Mouse (Mus musculus) forebrain, embryonic 16.5 days (tissue): ENCODE measurements at regions not wholly inside any gene's neighbourhood (a gene's known extent, or its start where the extent isn't known, plus 50 kb on each side); places are given as distances from the start of the nearest gene placed in this dataset.
"Not testable (repeated sequence)": the region's sequence is repeated elsewhere in the genome, so short reads cannot be mapped to it uniquely, and the experiment has no call there.

Source experiments
- ATAC-seq: fragments of 200-750 bp; cut with Nextera tagmentation; 2 replicates; pipeline ENCODE4 v1.8.0; 2017; ENCODE audit warnings: mild to moderate bottlenecking, moderate library complexity
- H3K27ac ChIP-seq: fragments of 300-500 bp; sonication (generic); 2 replicates; pipeline ENCODE4 v1.5.1; 2014; ENCODE audit warnings: low read length, control low read depth
- H3K27me3 ChIP-seq: fragments of 300-500 bp; sonication (generic); replicated peaks from 2 replicates; pipeline ENCODE4 v1.6.1; 2014; ENCODE audit warnings: low read length; ENCODE audit not compliant: control insufficient read depth, insufficient read depth
- H3K36me3 ChIP-seq: fragments of 300-500 bp; sonication (generic); 2 replicates; pipeline ENCODE4 v1.6.1; 2014; ENCODE audit not compliant: control insufficient read depth, insufficient read depth
- H3K4me1 ChIP-seq: fragments of 300-500 bp; sonication (generic); replicated peaks from 2 replicates; pipeline ENCODE4 v1.6.1; 2014; ENCODE audit warnings: low read length; ENCODE audit not compliant: control insufficient read depth, insufficient read depth
- H3K4me2 ChIP-seq: fragments of 300-500 bp; sonication (generic); 2 replicates; pipeline ENCODE4 v1.6.1; 2014; ENCODE audit warnings: mild to moderate bottlenecking, low read length, control low read depth
- H3K4me3 ChIP-seq: fragments of 300-500 bp; sonication (generic); replicated peaks from 2 replicates; pipeline ENCODE4 v1.5.1; 2014; ENCODE audit warnings: mild to moderate bottlenecking, low read length, control low read depth
- H3K9ac ChIP-seq: fragments of 300-500 bp; sonication (generic); replicated peaks from 2 replicates; pipeline ENCODE4 v1.6.1; 2014; ENCODE audit warnings: low read depth, low read length, control low read depth
- H3K9me3 ChIP-seq: fragments of 300-500 bp; sonication (generic); 2 replicates; pipeline ENCODE4 v1.6.1; 2016; ENCODE audit warnings: low read length; ENCODE audit not compliant: control insufficient read depth
- WGBS: fragments of 180-500 bp; shearing (Covaris S2); extraction: QIAGEN DNeasy Blood & Tissue Kit; methylation state at CpG from one replicate; pipeline ENCODE4 v1.1.7; 2014; 5-methylcytosine and 5-hydroxymethylcytosine counted together

DNA sequence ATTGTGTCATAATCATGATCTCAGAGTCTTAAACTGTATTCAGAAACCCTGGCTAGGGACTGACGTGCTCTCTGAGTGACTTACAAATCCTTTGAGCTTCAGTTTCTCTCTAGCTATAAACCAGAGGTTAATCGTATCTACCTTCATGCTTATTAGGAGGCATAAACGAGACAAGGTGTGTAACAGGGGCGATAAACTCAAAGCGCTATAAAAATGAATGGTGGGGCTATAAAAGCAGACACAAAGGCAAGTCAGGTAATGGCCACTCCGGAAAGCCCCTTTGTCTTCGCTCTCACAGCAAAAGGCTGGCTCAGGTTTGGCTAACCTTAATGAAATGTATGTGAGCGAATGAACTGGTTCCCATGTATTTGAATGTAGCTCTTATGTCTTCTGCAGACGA lies 94.6 kb downstream of the Gm9817 start:
- H3K9ac ChIP-seq: no peak overlapping the region
- no peak overlapping the region for H3K4me2 ChIP-seq
- no peak overlapping the region for H3K4me3 ChIP-seq
- H3K4me1 ChIP-seq: no peaks in the 10 kb centered on the region
- 81% methylated on average over 9 of the region's 9 CpGs for WGBS
- ATAC-seq: no peak
- no peak overlapping the region for H3K27ac ChIP-seq
- H3K27me3 ChIP-seq: no peaks in the 10 kb centered on the region
- H3K36me3 ChIP-seq: no peaks in the 10 kb centered on the region
- H3K9me3 ChIP-seq: peaks cover 8% of the 10 kb centered on the region; the same call in 1 of the 2 replicates

DNA sequence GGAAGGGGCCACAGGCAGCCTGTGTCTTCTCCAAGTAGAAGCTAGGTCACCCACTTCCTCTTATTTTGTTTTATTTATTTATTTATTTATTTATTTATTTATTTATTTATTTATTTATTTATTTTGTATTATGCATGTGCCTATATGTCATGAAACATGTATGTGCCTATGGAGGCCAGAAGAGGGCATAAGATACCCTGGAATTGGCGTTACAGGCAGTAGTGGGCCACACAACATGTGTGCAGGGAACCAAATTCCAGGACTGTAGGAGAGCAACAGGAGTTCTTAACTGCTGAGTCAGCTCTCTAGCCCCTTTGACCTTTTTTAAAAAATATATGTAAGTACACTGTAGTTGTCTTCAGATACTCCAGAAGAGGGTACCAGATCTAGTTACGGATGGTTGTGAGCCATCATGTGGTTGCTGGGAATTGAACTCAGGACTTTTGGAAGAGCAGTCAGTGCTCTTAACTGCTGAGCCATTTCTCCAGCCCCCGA lies 97.3 kb downstream of the Gm9817 start:
- H3K36me3 ChIP-seq, H3K4me1 ChIP-seq, H3K27ac ChIP-seq, H3K9ac ChIP-seq, ATAC-seq, H3K27me3 ChIP-seq, H3K4me3 ChIP-seq, H3K9me3 ChIP-seq, H3K4me2 ChIP-seq: not testable (repeated sequence)
- WGBS: 84% methylated on average over 3 of the region's 3 CpGs

GRCm38 (mm10) chr13:45181529-45182230 lies 103.2 kb downstream of the Gm9817 start:
- no peak for ATAC-seq
- no peaks in the 10 kb centered on the region for H3K36me3 ChIP-seq
- WGBS: 91% methylated on average over 1 of the region's 1 CpGs
- no peaks in the 10 kb centered on the region for H3K9me3 ChIP-seq
- H3K4me1 ChIP-seq: no peaks in the 10 kb centered on the region
- no peak overlapping the region for H3K27ac ChIP-seq
- no peaks in the 10 kb centered on the region for H3K27me3 ChIP-seq
- no peak overlapping the region for H3K4me3 ChIP-seq
- H3K9ac ChIP-seq: no peak overlapping the region
- no peak overlapping the region for H3K4me2 ChIP-seq

GRCm38 (mm10) chr13:45189389-45189788 lies 110.9 kb downstream of the Gm9817 start:
- Histone ChIP-seq H3K9me3 (no peaks in the 10 kb centered on the region), H3K4me1 (peaks cover 10% of the 10 kb centered on the region), H3K36me3 (no peaks in the 10 kb centered on the region), H3K4me2 (no peak overlapping the region), H3K4me3 (no peak overlapping the region), H3K9ac (no peak overlapping the region), H3K27me3 (no peaks in the 10 kb centered on the region), H3K27ac (no peak overlapping the region)
- ATAC-seq: no peak
- WGBS: 13% methylated on average over 6 of the region's 6 CpGs

DNA sequence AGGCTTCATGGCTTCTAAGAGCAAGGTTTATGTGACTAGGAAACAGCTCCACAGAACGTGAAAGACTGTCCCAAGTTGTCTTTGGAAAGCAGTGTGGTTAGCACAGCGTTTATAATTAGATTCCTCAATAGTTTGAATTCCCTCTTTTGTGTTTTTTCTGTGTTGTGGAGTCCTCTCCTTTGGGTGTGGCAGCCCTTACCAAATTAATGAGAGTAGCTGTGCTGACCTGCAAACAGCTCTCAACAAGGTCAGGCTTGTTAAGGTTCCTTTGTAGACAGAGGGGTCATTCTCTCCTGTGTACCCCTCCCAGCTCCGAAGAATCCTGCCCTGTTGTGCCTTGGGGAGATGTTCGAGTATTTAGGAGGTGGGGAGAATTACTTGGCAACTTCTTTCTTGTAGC lies 111.7 kb downstream of the Gm9817 start:
- WGBS: 30% methylated on average over 4 of the region's 4 CpGs
- H3K27me3 ChIP-seq: no peaks in the 10 kb centered on the region
- peaks cover 10% of the 10 kb centered on the region for H3K4me1 ChIP-seq
- H3K36me3 ChIP-seq: no peaks in the 10 kb centered on the region
- H3K4me2 ChIP-seq: no peak overlapping the region
- H3K4me3 ChIP-seq: no peak overlapping the region
- H3K9me3 ChIP-seq: no peaks in the 10 kb centered on the region
- H3K9ac ChIP-seq: no peak overlapping the region
- no peak overlapping the region for H3K27ac ChIP-seq
- no peak for ATAC-seq

GRCm38 (mm10) chr13:45192079-45192478 lies 113.6 kb downstream of the Gm9817 start:
- no peak overlapping the region for H3K27ac ChIP-seq
- ATAC-seq: no peak; the same call in 1 of the 2 replicates
- H3K27me3 ChIP-seq: no peaks in the 10 kb centered on the region
- H3K36me3 ChIP-seq: no peaks in the 10 kb centered on the region
- peak overlapping the region; percentile 29 for H3K4me2 ChIP-seq
- no peak overlapping the region for H3K9ac ChIP-seq
- 0 out of 2 replicates have a peak overlapping the region, but pooled peaks have one; percentile 4 for H3K4me3 ChIP-seq
- H3K4me1 ChIP-seq: peaks cover 10% of the 10 kb centered on the region
- WGBS: 20% methylated on average over 8 of the region's 8 CpGs
- H3K9me3 ChIP-seq: no peaks in the 10 kb centered on the region

- no peak overlapping the region for H3K4me2 ChIP-seq
- no peaks in the 10 kb centered on the region for H3K36me3 ChIP-seq
- ATAC-seq: no peak
- no peak overlapping the region for H3K4me3 ChIP-seq
- no peaks in the 10 kb centered on the region for H3K9me3 ChIP-seq
- H3K4me1 ChIP-seq: peaks cover 4% of the 10 kb centered on the region; the same call in 1 of the 2 replicates
- 87% methylated on average over 2 of the region's 2 CpGs for WGBS
- H3K27ac ChIP-seq: no peak overlapping the region
- no peak overlapping the region for H3K9ac ChIP-seq
- no peaks in the 10 kb centered on the region for H3K27me3 ChIP-seq
Measured at GRCm38 (mm10) chr13:45195562-45195961, 117.1 kb downstream of the Gm9817 start.

DNA sequence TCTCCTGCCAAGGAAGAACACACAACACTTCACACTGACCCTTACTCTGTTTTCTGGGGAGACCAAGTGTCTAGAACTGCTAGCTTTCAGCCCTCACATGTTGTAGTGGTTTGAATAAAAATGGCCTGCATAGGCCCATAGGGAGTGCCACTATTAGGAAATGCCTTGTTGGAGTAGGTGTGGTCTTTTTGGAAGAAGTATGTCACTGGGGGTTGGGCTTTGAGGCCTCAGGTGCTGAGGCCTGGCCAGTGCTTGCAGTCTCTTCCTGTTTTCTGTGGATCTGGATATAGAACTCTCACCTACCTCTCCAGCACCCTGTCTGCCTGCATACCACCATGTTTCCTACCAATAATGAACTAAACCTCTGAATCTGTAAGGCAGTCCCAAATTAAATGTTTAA lies 117.9 kb downstream of the Gm9817 start:
- no peak overlapping the region for H3K4me2 ChIP-seq
- peaks cover 4% of the 10 kb centered on the region; the same call in 1 of the 2 replicates for H3K4me1 ChIP-seq
- no peak overlapping the region for H3K4me3 ChIP-seq
- no peaks in the 10 kb centered on the region for H3K27me3 ChIP-seq
- no peak overlapping the region for H3K9ac ChIP-seq
- no peak for ATAC-seq
- H3K36me3 ChIP-seq: no peaks in the 10 kb centered on the region
- H3K27ac ChIP-seq: no peak overlapping the region
- H3K9me3 ChIP-seq: no peaks in the 10 kb centered on the region

GRCm38 (mm10) chr13:45200511-45201120 lies 122.1 kb downstream of the Gm9817 start:
- no peak overlapping the region for H3K27ac ChIP-seq
- 81% methylated on average over 9 of the region's 9 CpGs for WGBS
- no peaks in the 10 kb centered on the region for H3K27me3 ChIP-seq
- no peaks in the 10 kb centered on the region for H3K36me3 ChIP-seq
- no peaks in the 10 kb centered on the region for H3K9me3 ChIP-seq
- no peak for ATAC-seq
- no peak overlapping the region for H3K4me2 ChIP-seq
- H3K4me1 ChIP-seq: no peaks in the 10 kb centered on the region
- H3K9ac ChIP-seq: no peak overlapping the region
- H3K4me3 ChIP-seq: no peak overlapping the region
